Mouse (Mus musculus) right cerebral cortex, postnatal 36 days (tissue): ENCODE measurements around the gene Sult2a1.
"Not testable (repeated sequence)": the region's sequence is repeated elsewhere in the genome, so short reads cannot be mapped to it uniquely, and the experiment has no call there.

Experiments used
- DNase-seq, 2 experiments: peaks; one replicate each; pipeline ENCODE4 v3.0.0; 2022; ENCODE audit warnings: low spot score in 2 of 2, mixed read lengths in 1 of 2

Gene Sult2a1

DNA sequence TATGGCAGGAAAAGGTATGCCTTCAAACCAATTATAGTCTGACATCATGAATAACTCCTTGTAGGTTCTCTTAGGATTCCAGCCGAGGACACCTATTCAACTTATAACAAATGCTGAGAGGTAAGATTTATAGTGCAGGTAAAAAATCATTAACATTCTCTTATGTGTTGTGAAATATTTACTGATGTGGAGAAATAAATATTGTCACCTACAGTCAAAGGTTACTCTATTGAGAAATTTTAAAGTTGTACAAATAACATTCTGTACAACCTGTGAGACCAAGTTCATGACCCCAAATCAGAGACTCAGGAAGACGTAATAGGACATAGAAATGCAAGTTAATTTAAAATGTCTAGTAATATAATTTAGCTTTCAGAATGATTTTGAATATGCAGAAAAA, at the start of gene Sult2a1:
Sult2a1 (minus strand) TSS at position 101 of the 400 bp plus-strand sequence.
- not testable (repeated sequence) for DNase-seq

DNA sequence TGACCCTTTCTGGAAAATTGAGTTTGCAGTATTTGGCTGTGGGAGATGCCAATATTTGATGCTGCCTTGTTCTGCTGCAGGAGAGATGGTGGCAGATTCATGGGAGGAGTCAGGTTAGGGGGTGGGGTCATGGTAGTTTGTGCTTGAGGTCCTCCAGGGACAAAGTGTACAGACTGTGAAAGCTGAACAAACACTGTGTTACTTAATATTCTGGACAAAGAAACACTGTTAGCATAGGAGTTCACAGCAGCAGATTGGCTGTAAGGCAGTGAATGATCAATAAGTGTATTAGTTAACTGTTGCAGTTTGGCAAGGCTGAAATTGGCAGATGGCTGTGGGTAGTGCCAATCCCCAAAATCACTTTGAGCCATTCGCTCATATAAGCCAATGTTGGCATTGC, 23.3 kb downstream of the Sult2a1 start:
- DNase-seq = no peak
